Mouse (Mus musculus) kidney, adult 2 months (tissue): Measurements from ENCODE around the gene Rufy4.

ENCODE experiments used
- CTCF ChIP-seq: fragments of 200-500 bp; conservative IDR thresholded peaks from 2 replicates; pipeline ENCODE4 v1.5.1; 2011; ENCODE audit warnings: low read depth, mild to moderate bottlenecking, control low read depth, low read length, moderate library complexity, mixed read lengths; ENCODE audit not compliant: insufficient read depth, insufficient read length
- POLR2A ChIP-seq: fragments of 200-500 bp; IDR thresholded peaks from one replicate; pipeline ENCODE4 v1.6.1; 2011; ENCODE audit warnings: low read depth, low read length, control low read depth

- TF ChIP-seq CTCF (no peak), POLR2A (no peak)
Observed at GRCm38 (mm10) chr1:74111696-74112030, 13.7 kb upstream of the Rufy4 start.
